Mouse (Mus musculus): ENCODE measurements around the gene Adat1. TPM values are rescaled to one million over a fixed set of nuclear protein-coding genes. Genes with fewer than 3 reads are reported as not detected.
A peak's percentile ranks its signal among the peaks of the same experiment; 100 is the strongest.

Gene Adat1
- polyA plus RNA-seq, 1 experiment = 3.1 TPM

DNA sequence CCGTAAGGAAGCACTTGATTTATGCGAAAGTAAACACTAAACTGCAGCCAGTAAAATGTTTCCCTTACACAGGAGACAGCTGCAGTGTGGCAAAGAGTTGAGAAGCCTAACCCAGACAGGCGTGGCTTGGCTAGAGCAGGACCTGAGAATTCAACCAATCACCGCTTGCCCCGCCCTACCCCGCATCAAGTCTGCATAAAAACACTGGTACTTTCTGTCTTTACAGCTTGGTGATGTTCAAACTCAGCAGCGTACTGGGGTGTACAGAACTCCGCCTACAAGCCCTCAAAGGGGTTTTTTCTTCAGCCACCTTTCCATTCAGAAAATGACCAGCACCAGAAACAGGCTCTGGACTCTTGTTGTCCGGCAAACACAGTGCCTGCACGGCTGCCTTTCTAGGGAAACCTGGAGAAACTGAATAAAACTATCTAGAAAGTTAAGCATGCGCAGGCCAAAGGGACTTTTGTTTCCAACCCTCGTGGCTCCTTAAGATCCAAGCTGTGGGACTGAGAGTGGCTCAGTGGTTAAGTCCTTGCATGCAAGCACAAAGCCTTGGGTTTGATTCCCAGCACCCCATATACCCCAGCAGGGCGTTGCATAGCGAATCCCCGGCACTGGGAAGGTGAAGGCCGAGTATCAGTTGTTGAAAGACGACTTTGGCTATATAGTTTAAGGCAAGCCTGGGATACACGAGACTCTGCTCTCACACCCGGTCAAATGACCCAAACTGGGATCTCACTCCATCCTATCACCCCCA lies 59.3 kb downstream of the Adat1 start:
- no peak for TF ChIP-seq CTCF (IDR thresholded peaks at IDR 0.05; ENCODE audit: low read depth, low read length)
- no peak for TF ChIP-seq POLR2A (IDR thresholded peaks at IDR 0.05; ENCODE audit: borderline replicate concordance, low read depth, low read length)
- H3K4me3 ChIP-seq (ENCODE audit: insufficient read depth, low read length) = peak overlapping the region; percentile 67
- peaks cover 19% of the 10 kb centered on the region for H3K4me1 ChIP-seq (ENCODE audit: control insufficient read depth, insufficient read depth, low read length)
- no peak overlapping the region for H3K27ac ChIP-seq (ENCODE audit: insufficient read depth, low read depth, low read length)

GRCm38 (mm10) chr8:111931721-111932120 lies 60.4 kb downstream of the Adat1 start:
- H3K27ac ChIP-seq (ENCODE audit: insufficient read depth, low read depth, low read length) = no peak overlapping the region
- peaks cover 15% of the 10 kb centered on the region for H3K4me1 ChIP-seq (ENCODE audit: control insufficient read depth, insufficient read depth, low read length)
- no peak overlapping the region for H3K4me3 ChIP-seq (ENCODE audit: insufficient read depth, low read length)
- TF ChIP-seq POLR2A (IDR thresholded peaks at IDR 0.05; ENCODE audit: borderline replicate concordance, low read depth, low read length) (no peak), CTCF (IDR thresholded peaks at IDR 0.05; ENCODE audit: low read depth, low read length) (no peak)

- Histone ChIP-seq H3K4me1 (ENCODE audit: control insufficient read depth, insufficient read depth, low read length) (peaks cover 14% of the 10 kb centered on the region), H3K4me3 (ENCODE audit: insufficient read depth, low read length) (no peak overlapping the region)
Observed at GRCm38 (mm10) chr8:111929648-111930344, 62.3 kb downstream of the Adat1 start.

GRCm38 (mm10) chr8:111924976-111925375 lies 67.1 kb downstream of the Adat1 start:
- Histone ChIP-seq H3K4me3 (ENCODE audit: insufficient read depth, low read length) (no peak overlapping the region), H3K4me1 (ENCODE audit: control insufficient read depth, insufficient read depth, low read length) (peaks cover 8% of the 10 kb centered on the region), H3K27ac (ENCODE audit: insufficient read depth, low read depth, low read length) (no peak overlapping the region)
- TF ChIP-seq POLR2A (IDR thresholded peaks at IDR 0.05; ENCODE audit: borderline replicate concordance, low read depth, low read length) (no peak), CTCF (IDR thresholded peaks at IDR 0.05; ENCODE audit: low read depth, low read length) (no peak)

More at GRCm38 (mm10) chr8:111929648-111930344, 62.3 kb downstream of the Adat1 start:
- no peak overlapping the region for H3K27ac ChIP-seq (ENCODE audit: insufficient read depth, low read depth, low read length)
- TF ChIP-seq POLR2A (IDR thresholded peaks at IDR 0.05; ENCODE audit: borderline replicate concordance, low read depth, low read length) (no peak), CTCF (IDR thresholded peaks at IDR 0.05; ENCODE audit: low read depth, low read length) (no peak)

GRCm38 (mm10) chr8:111923383-111923804 lies 68.7 kb downstream of the Adat1 start:
- H3K27ac ChIP-seq (ENCODE audit: insufficient read depth, low read depth, low read length) = no peak overlapping the region
- TF ChIP-seq POLR2A (IDR thresholded peaks at IDR 0.05; ENCODE audit: borderline replicate concordance, low read depth, low read length) = no peak
- TF ChIP-seq CTCF (IDR thresholded peaks at IDR 0.05; ENCODE audit: low read depth, low read length) = peak; percentile 71
- H3K4me3 ChIP-seq (ENCODE audit: insufficient read depth, low read length) = no peak overlapping the region
- peaks cover 5% of the 10 kb centered on the region for H3K4me1 ChIP-seq (ENCODE audit: control insufficient read depth, insufficient read depth, low read length)

DNA sequence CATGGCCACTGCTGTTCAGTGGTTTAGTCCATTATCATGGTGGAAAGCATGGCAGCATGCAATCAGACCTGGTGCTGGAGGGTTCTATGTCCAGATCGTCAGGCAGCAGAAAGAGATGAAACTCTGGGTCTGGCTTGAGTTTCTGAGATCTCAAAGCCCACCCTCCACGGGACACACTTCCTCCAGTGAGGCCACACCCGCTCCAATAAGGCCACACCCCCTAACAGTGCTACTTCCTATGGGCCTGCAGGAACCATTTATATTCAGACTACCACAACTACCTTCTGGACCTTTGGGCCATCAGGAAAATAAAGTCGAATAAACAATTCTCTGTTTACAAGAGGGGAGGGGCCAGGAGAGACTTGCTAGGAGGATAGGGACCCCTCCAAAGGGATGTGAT lies 71.1 kb downstream of the Adat1 start:
- no peak for TF ChIP-seq POLR2A (IDR thresholded peaks at IDR 0.05; ENCODE audit: borderline replicate concordance, low read depth, low read length)
- TF ChIP-seq CTCF (IDR thresholded peaks at IDR 0.05; ENCODE audit: low read depth, low read length) = no peak
- Histone ChIP-seq H3K4me1 (ENCODE audit: control insufficient read depth, insufficient read depth, low read length) (no peaks in the 10 kb centered on the region), H3K27ac (ENCODE audit: insufficient read depth, low read depth, low read length) (no peak overlapping the region), H3K4me3 (ENCODE audit: insufficient read depth, low read length) (no peak overlapping the region)

DNA sequence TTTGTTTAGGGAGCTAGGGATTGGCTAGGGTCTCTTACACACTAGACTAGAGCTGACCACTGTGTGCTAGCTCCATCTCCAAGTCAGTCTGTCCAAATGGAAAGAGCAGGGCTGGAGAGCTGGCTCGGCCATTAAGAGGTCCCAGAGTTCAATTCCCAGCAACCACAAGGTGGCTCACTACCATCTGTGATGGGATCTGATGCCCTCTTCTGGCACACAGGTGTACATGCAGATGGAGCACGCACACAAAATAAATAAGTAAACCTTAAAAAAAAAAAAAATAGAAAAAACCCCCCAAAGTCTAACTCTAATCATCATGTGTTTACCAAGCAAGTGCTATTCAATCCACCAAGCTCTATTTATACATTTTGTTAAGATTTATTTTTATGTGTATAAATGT lies 72.4 kb downstream of the Adat1 start:
- no peaks in the 10 kb centered on the region for H3K4me1 ChIP-seq (ENCODE audit: control insufficient read depth, insufficient read depth, low read length)
- TF ChIP-seq POLR2A (IDR thresholded peaks at IDR 0.05; ENCODE audit: borderline replicate concordance, low read depth, low read length) (no peak), CTCF (IDR thresholded peaks at IDR 0.05; ENCODE audit: low read depth, low read length) (no peak)
- no peak overlapping the region for H3K4me3 ChIP-seq (ENCODE audit: insufficient read depth, low read length)
- H3K27ac ChIP-seq (ENCODE audit: insufficient read depth, low read depth, low read length) = no peak overlapping the region

Other genes starting within 250 kb of the Adat1 start
- 0.40 and 0.56 TPM in 2 replicates for gene Bcar1, start 248.5 kb downstream of the Adat1 start, polyA plus RNA-seq (2012; ENCODE audit: insufficient read depth, insufficient read length, missing spikeins)
- 88.3 and 89.6 TPM in 2 replicates for gene Cfdp1, start 138.0 kb downstream of the Adat1 start, polyA plus RNA-seq (2012; ENCODE audit: insufficient read depth, insufficient read length, missing spikeins)
- 2.6 and 3.3 TPM in 2 replicates for gene Tmem170, start 115.6 kb downstream of the Adat1 start, polyA plus RNA-seq (2012; ENCODE audit: insufficient read depth, insufficient read length, missing spikeins)
- gene Chst5, start 81.9 kb downstream of the Adat1 start, polyA plus RNA-seq (2012; ENCODE audit: insufficient read depth, insufficient read length, missing spikeins) = not detected in 2 replicates
- gene Tmem231, start 58.4 kb downstream of the Adat1 start, polyA plus RNA-seq (2012; ENCODE audit: insufficient read depth, insufficient read length, missing spikeins) = 0.92 and 1.9 TPM in 2 replicates
- gene Gabarapl2, start 51.6 kb downstream of the Adat1 start, polyA plus RNA-seq (2012; ENCODE audit: insufficient read depth, insufficient read length, missing spikeins) = 89.6 and 94.9 TPM in 2 replicates
- gene Kars, start 19.0 kb upstream of the Adat1 start, polyA plus RNA-seq (2012; ENCODE audit: insufficient read depth, insufficient read length, missing spikeins) = 45.6 and 53.8 TPM in 2 replicates
- gene Terf2ip, start 19.1 kb upstream of the Adat1 start, polyA plus RNA-seq (2012; ENCODE audit: insufficient read depth, insufficient read length, missing spikeins) = 10.1 and 11.1 TPM in 2 replicates
- not detected in 2 replicates for gene Gm6793, start 22.7 kb upstream of the Adat1 start, polyA plus RNA-seq (2012; ENCODE audit: insufficient read depth, insufficient read length, missing spikeins)

All from bone marrow macrophage, adult 2 months (primary cell).